ENCODE assay signal across 15 mouse cellular contexts in the genomic region with DNA sequence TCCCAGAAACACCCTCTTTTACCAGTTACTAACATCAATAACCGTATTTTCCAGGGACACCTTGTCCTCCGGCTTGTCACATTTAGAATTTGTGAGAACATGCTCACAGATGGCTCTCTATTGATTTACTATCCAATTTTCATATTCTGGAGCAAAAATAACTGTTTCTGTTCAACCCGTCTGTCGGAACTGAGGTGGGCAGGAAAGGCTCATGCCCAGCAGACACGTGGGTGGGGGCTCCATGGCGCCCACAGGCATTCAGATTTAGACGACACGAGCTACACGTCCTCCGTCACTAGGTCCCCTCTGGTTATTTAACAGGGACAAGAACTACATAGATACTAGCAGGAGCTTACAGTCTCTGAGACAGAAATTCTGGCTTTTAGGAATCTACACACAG.
DNase-seq lines count a peak whose midpoint lies in the region; ATAC-seq and TF ChIP-seq lines count a peak whose summit lies in the region.
"Had no signal": no experiment of that assay in that cellular context is flagged by ENCODE, and none has a peak within 500 bp of the region (broad histone marks: within the 10 kb centered on the region; RNA-seq: fewer than 3 reads in every experiment).

No protein-coding gene starts in this region.

- no peak overlapping the region for H3K9ac ChIP-seq in ES-E14 (ENCODE audit: insufficient read depth, low read depth, low read length, poor library complexity, severe bottlenecking)
- H3K9ac ChIP-seq in hindbrain, embryonic 11.5 days (ENCODE audit: low read depth, low read length): no peak overlapping the region
- H3K9ac ChIP-seq: liver, embryonic 12.5 days; stomach, embryonic 15.5 days had no signal

- no peaks in the 10 kb centered on the region for H3K27me3 ChIP-seq in hindbrain, embryonic 11.5 days (ENCODE audit: control insufficient read depth, insufficient read depth, low read length)
- H3K27me3 ChIP-seq: liver, embryonic 12.5 days; stomach, embryonic 15.5 days had no signal

- DNase-seq in ES-E14 (ENCODE audit: low read depth, low spot score): no peak
- DNase-seq in frontal cortex, postnatal 36 days (ENCODE audit: low spot score in 2 of 2): peak; percentile 77 to 88
- DNase-seq in left cerebral cortex, adult 18-20 months (ENCODE audit: low spot score in 2 of 2): peak; percentile 65 to 74
- peak; percentile 83 to 92 for DNase-seq in right cerebral cortex, postnatal 10 days (ENCODE audit: low spot score in 2 of 2)
- DNase-seq in ovary, adult 18-20 months (ENCODE audit: low spot score): no peak
- DNase-seq in hindbrain, embryonic 11.5 days (ENCODE audit: low spot score): no peak
- no peak for DNase-seq in lung, adult 18-20 months
- DNase-seq: cerebellum, adult 8-10 months; embryo, embryonic 11 days; heart, adult 18-20 months; kidney, adult 2 months; lung, postnatal 10 days had no signal

- H3K27ac ChIP-seq in ES-E14 (ENCODE audit: insufficient read depth, low read depth, low read length, poor library complexity, severe bottlenecking): peak overlapping the region; percentile 44; the same call in 1 of the 2 replicates
- H3K27ac ChIP-seq in hindbrain, embryonic 11.5 days (ENCODE audit: low read depth, low read length): no peak overlapping the region
- H3K27ac ChIP-seq: liver, embryonic 12.5 days; stomach, embryonic 15.5 days had no signal

- peaks cover 9 to 41% of the 10 kb centered on the region in 2 experiments for H3K4me1 ChIP-seq in ES-E14 (ENCODE audit: control insufficient read depth in 2 of 2, insufficient read depth in 2 of 2, low read length in 2 of 2, poor library complexity in 1 of 2)
- H3K4me1 ChIP-seq in hindbrain, embryonic 11.5 days (replicated peaks; ENCODE audit: control insufficient read depth, insufficient read depth, low read length): peaks cover 3% of the 10 kb centered on the region; the same call in 1 of the 2 replicates
- H3K4me1 ChIP-seq: liver, embryonic 12.5 days had no signal

- H3K4me2 ChIP-seq in hindbrain, embryonic 11.5 days (replicated peaks; ENCODE audit: low read depth, low read length): no peak overlapping the region
- H3K4me2 ChIP-seq: liver, embryonic 12.5 days; stomach, embryonic 15.5 days had no signal

- no peak for ATAC-seq in hindbrain, embryonic 11.5 days (ENCODE audit: low FRiP score)
- ATAC-seq: hindbrain, embryonic 16.5 days; liver, embryonic 12.5 days had no signal

- H3K9me3 ChIP-seq in ES-E14 (ENCODE audit: control insufficient read depth, insufficient read depth, low read depth, low read length): no peaks in the 10 kb centered on the region
- H3K9me3 ChIP-seq in hindbrain, embryonic 11.5 days (ENCODE audit: control insufficient read depth, low read length): no peaks in the 10 kb centered on the region
- H3K9me3 ChIP-seq: liver, embryonic 12.5 days; stomach, embryonic 15.5 days had no signal

- H3K36me3 ChIP-seq in ES-E14 (ENCODE audit: control insufficient read depth, insufficient read depth, low read length, poor library complexity, severe bottlenecking): no peaks in the 10 kb centered on the region
- no peaks in the 10 kb centered on the region for H3K36me3 ChIP-seq in hindbrain, embryonic 11.5 days (ENCODE audit: control insufficient read depth, insufficient read depth, low read length)
- H3K36me3 ChIP-seq: liver, embryonic 12.5 days; stomach, embryonic 15.5 days had no signal

- WGBS in hindbrain, embryonic 11.5 days: 89% methylated on average over 10 of the region's 10 CpGs

- no peak overlapping the region for H3K4me3 ChIP-seq in ES-E14 (ENCODE audit: insufficient read depth in 1 of 2, low read depth in 1 of 2, low read length in 2 of 2, poor library complexity in 1 of 2, severe bottlenecking in 1 of 2)
- H3K4me3 ChIP-seq in hindbrain, embryonic 11.5 days (ENCODE audit: low read depth, low read length): no peak overlapping the region
- H3K4me3 ChIP-seq: liver, embryonic 12.5 days; stomach, embryonic 15.5 days had no signal

- in situ Hi-C loops in ES-E14 (cut with MboI; ENCODE audit: low sequenced_read_pairs in 2 of 2, unreplicated experiment in 2 of 2): no loop called here

TF ChIP-seq in ES-E14, 5 proteins besides CTCF, POLR2A, EP300 and RAD21:
- TF ChIP-seq CHD2 (IDR thresholded peaks at IDR 0.05; ENCODE audit: low read depth, low read length): no peak
- no peak for TF ChIP-seq ZNF384 (IDR thresholded peaks at IDR 0.05; ENCODE audit: low read depth, low read length)
- TF ChIP-seq HCFC1 (IDR thresholded peaks at IDR 0.05; ENCODE audit: borderline replicate concordance, insufficient read depth, low read length): no peak
- TF ChIP-seq ZC3H11A (IDR thresholded peaks at IDR 0.05; ENCODE audit: borderline replicate concordance, low read depth, low read length): no peak
- TF ChIP-seq MAFK (IDR thresholded peaks at IDR 0.05; ENCODE audit: insufficient read depth, low read depth, low read length): no peak

Comparison
In these comparisons a context has a peak if more than half of its experiments do, and no peak if none do; other contexts are left out.
1. DNase-seq: peak in frontal cortex, postnatal 36 days (2 of 2), left cerebral cortex, adult 18-20 months (2 of 2) and right cerebral cortex, postnatal 10 days (2 of 2); none in ES-E14 (single experiment), ovary, adult 18-20 months (single experiment), hindbrain, embryonic 11.5 days (single experiment) and lung, adult 18-20 months (0 of 2).